Mouse (Mus musculus) midbrain, postnatal 0 days (tissue): ENCODE measurements around the gene Serhl. TPM values are rescaled to one million over a fixed set of nuclear protein-coding genes. Genes with fewer than 3 reads are reported as not detected.

ENCODE experiments used
- ATAC-seq: fragments of 200-750 bp; cut with Nextera tagmentation; 2 replicates; pipeline ENCODE4 v1.8.0; 2017; ENCODE audit warnings: moderate number of reproducible peaks, mild to moderate bottlenecking, moderate TSS enrichment, moderate library complexity; ENCODE audit not compliant: low FRiP score
- DNase-seq: peaks from one replicate; pipeline ENCODE4 v3.0.0-alpha.2; 2015; ENCODE audit warnings: low spot score
- H3K27ac ChIP-seq: fragments of 300-500 bp; sonication (generic); 2 replicates; pipeline ENCODE4 v1.5.1; 2014; ENCODE audit warnings: low read depth, mild to moderate bottlenecking, low read length, mixed read lengths
- H3K27me3 ChIP-seq: fragments of 300-500 bp; sonication (generic); 2 replicates; pipeline ENCODE4 v1.6.1; 2014; ENCODE audit warnings: low read length, control low read depth, mixed read lengths; ENCODE audit not compliant: insufficient read depth
- H3K36me3 ChIP-seq: fragments of 300-500 bp; sonication (generic); 2 replicates; pipeline ENCODE4 v1.6.1; 2014; ENCODE audit warnings: low read length, control low read depth, mixed read lengths; ENCODE audit not compliant: insufficient read depth
- H3K4me1 ChIP-seq: fragments of 300-500 bp; sonication (generic); 2 replicates; pipeline ENCODE4 v1.6.1; 2014; ENCODE audit warnings: mild to moderate bottlenecking, control low read depth, antibody characterized with exemption, low read length, mixed read lengths; ENCODE audit not compliant: insufficient read depth
- H3K4me2 ChIP-seq: fragments of 300-500 bp; sonication (generic); 2 replicates; pipeline ENCODE4 v1.6.1; 2014; ENCODE audit warnings: low read depth, mild to moderate bottlenecking, low read length, mixed read lengths; ENCODE audit not compliant: poor library complexity, severe bottlenecking
- H3K4me3 ChIP-seq: fragments of 300-500 bp; sonication (generic); 2 replicates; pipeline ENCODE4 v1.5.1; 2014; ENCODE audit warnings: low read depth, mild to moderate bottlenecking, low read length, moderate library complexity
- H3K9ac ChIP-seq: fragments of 300-500 bp; sonication (generic); replicated peaks from 2 replicates; pipeline ENCODE4 v1.6.1; 2014; ENCODE audit warnings: mild to moderate bottlenecking, low read length, moderate library complexity, mixed read lengths; ENCODE audit not compliant: poor library complexity, severe bottlenecking
- H3K9me3 ChIP-seq: fragments of 300-500 bp; sonication (generic); 2 replicates; pipeline ENCODE4 v1.6.1; 2016; ENCODE audit warnings: low read length, control low read depth
- CTCF ChIP-seq: IDR thresholded peaks from 2 replicates; pipeline ENCODE4 v1.5.1; 2016; ENCODE audit warnings: antibody characterized with exemption, mild to moderate bottlenecking
- WGBS: fragments of 180-500 bp; shearing (Covaris S2); extraction: QIAGEN DNeasy Blood & Tissue Kit; methylation state at CpG from one replicate; pipeline ENCODE4 v1.1.7; 2014; 5-methylcytosine and 5-hydroxymethylcytosine counted together
- polyA plus RNA-seq: library from polyadenylated mRNA; unstranded; fragments of >200 nt; fragmentation: Nextera tagmentation; extraction: Ambion mirVana; gene quantifications from 2 replicates; pipeline ENCODE4 v1.2.1, GENCODE M21; 2015
- total RNA-seq: library from RNA; depleted of rRNA; stranded (reverse); fragments of >200 nt; gene quantifications from 2 replicates; pipeline ENCODE4 v1.2.3, GENCODE M21; 2014

Serhl gene
- total and polyA plus RNA-seq, 2 experiments from 2014 or later = 6.7 to 38.5 TPM

- H3K4me2 ChIP-seq = no peak overlapping the region
- peaks cover 57% of the 10 kb centered on the region for H3K36me3 ChIP-seq
- H3K27ac ChIP-seq = no peak overlapping the region
- H3K27me3 ChIP-seq = no peaks in the 10 kb centered on the region
- ATAC-seq (no peak), DNase-seq (no peak)
- WGBS = 87% methylated on average over 7 of the region's 7 CpGs
- TF ChIP-seq CTCF = no peak; the same call in 1 of the 2 replicates
- H3K4me3 ChIP-seq = no peak overlapping the region
- H3K4me1 ChIP-seq = no peaks in the 10 kb centered on the region
- no peak overlapping the region for H3K9ac ChIP-seq
- H3K9me3 ChIP-seq = no peaks in the 10 kb centered on the region
Observed at GRCm38 (mm10) chr15:83158587-83159160, 69.4 kb downstream of the Serhl start.

DNA sequence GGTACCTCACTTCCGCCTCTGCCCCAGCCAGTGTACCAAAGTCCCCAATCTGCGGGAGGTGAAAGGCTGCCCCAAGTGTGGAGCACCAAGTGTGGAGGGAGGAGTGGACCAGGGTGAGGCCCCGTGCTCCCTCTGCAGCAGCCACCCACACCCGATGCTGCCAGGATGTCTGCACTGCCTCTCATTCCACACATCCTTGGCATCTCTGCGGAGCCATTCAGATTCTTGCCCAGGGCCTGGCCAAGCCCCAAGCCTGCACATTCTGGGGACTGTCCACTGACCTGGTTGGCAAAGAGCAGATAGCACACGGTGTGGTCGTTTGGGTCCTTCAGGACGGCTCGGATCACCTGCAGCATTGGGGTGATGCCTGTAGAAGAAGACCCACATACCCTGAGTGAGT, 70.5 kb downstream of the Serhl start:
- DNase-seq (no peak), ATAC-seq (no peak)
- Histone ChIP-seq H3K27ac (no peak overlapping the region), H3K27me3 (no peaks in the 10 kb centered on the region), H3K4me2 (no peak overlapping the region), H3K36me3 (peaks cover 50% of the 10 kb centered on the region), H3K9me3 (no peaks in the 10 kb centered on the region), H3K4me1 (no peaks in the 10 kb centered on the region), H3K4me3 (no peak overlapping the region), H3K9ac (no peak overlapping the region)
- no peak for TF ChIP-seq CTCF
- WGBS = 93% methylated on average over 9 of the region's 9 CpGs

DNA sequence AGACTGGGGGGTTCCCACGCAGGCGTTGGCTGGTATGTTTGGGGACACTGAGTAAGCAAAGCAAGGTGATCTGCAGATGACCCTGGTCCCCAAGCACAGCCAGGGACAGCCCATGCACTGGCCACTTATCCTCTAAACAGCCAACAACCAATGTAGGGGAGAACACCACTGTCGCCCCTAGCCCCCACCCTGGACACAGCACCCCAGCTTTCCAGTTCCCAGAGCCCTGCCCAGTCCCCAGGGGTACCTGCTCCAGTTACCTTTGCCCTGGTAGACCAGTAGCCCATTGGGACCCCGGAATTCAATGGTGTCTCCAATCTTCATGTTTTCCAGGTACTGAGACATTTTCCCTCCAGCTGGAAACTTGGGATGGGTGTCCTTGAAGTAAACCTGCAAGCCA, 71.3 kb downstream of the Serhl start:
- no peak overlapping the region for H3K4me2 ChIP-seq
- H3K4me1 ChIP-seq = no peaks in the 10 kb centered on the region
- ATAC-seq (no peak), DNase-seq (no peak)
- no peak overlapping the region for H3K27ac ChIP-seq
- no peak for TF ChIP-seq CTCF
- no peak overlapping the region for H3K4me3 ChIP-seq
- H3K9ac ChIP-seq = no peak overlapping the region
- H3K27me3 ChIP-seq = no peaks in the 10 kb centered on the region
- peaks cover 49% of the 10 kb centered on the region for H3K36me3 ChIP-seq
- no peaks in the 10 kb centered on the region for H3K9me3 ChIP-seq
- WGBS = 97% methylated on average over 4 of the region's 4 CpGs

GRCm38 (mm10) chr15:83161062-83161748, 71.9 kb downstream of the Serhl start:
- TF ChIP-seq CTCF = no peak
- DNase-seq (no peak), ATAC-seq (no peak)
- H3K36me3 ChIP-seq = peaks cover 43% of the 10 kb centered on the region
- H3K4me3 ChIP-seq = no peak overlapping the region
- H3K4me2 ChIP-seq = no peak overlapping the region
- no peaks in the 10 kb centered on the region for H3K9me3 ChIP-seq
- no peak overlapping the region for H3K27ac ChIP-seq
- H3K9ac ChIP-seq = no peak overlapping the region
- no peaks in the 10 kb centered on the region for H3K4me1 ChIP-seq
- no peaks in the 10 kb centered on the region for H3K27me3 ChIP-seq
- 24% methylated on average over 10 of the region's 10 CpGs for WGBS

- Histone ChIP-seq H3K4me2 (no peak overlapping the region), H3K27me3 (no peaks in the 10 kb centered on the region), H3K27ac (no peak overlapping the region), H3K4me3 (no peak overlapping the region), H3K9ac (no peak overlapping the region), H3K36me3 (peaks cover 40% of the 10 kb centered on the region), H3K4me1 (no peaks in the 10 kb centered on the region), H3K9me3 (no peaks in the 10 kb centered on the region)
- TF ChIP-seq CTCF = no peak
- DNase-seq (no peak), ATAC-seq (no peak)
- WGBS = 96% methylated on average over 4 of the region's 4 CpGs
Observed at GRCm38 (mm10) chr15:83162001-83162400, 72.7 kb downstream of the Serhl start.

- no peak overlapping the region for H3K4me2 ChIP-seq
Observed at GRCm38 (mm10) chr15:83162818-83163485, 73.6 kb downstream of the Serhl start.

More at GRCm38 (mm10) chr15:83162818-83163485, 73.6 kb downstream of the Serhl start:
- no peaks in the 10 kb centered on the region for H3K9me3 ChIP-seq
- no peaks in the 10 kb centered on the region for H3K27me3 ChIP-seq
- 91% methylated on average over 11 of the region's 11 CpGs for WGBS
- no peak overlapping the region for H3K4me3 ChIP-seq
- no peaks in the 10 kb centered on the region for H3K4me1 ChIP-seq
- ATAC-seq (no peak), DNase-seq (no peak)
- no peak for TF ChIP-seq CTCF
- H3K27ac ChIP-seq = no peak overlapping the region
- H3K9ac ChIP-seq = no peak overlapping the region
- H3K36me3 ChIP-seq = peaks cover 33% of the 10 kb centered on the region
